ENCODE assay signal across 10 mouse cellular contexts in the genomic region with DNA sequence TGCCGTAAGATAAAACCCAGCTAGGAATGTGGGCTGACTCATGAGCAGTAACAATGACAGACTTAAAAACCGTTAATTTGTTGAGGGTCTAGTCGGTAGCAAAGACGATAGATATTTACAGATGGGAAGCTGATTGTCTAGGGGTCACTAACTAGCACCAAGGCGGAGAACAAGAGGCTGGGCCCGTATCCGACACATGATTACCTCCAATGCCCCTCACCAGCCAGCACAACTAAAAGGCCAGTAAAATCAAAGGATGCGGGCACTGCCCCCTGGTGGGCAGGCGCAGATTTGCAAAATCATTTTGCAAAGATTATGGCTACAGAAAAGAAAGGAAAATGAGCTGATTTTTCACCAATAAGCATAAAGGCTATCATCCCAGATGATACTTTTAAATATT.
A peak's percentile ranks its signal among the peaks of the same experiment; 100 is the strongest.
DNase-seq lines count a peak whose midpoint lies in the region; ATAC-seq lines count a peak whose summit lies in the region.
"Had no signal": no experiment of that assay in that cellular context is flagged by ENCODE, and none has a peak within 500 bp of the region (broad histone marks: within the 10 kb centered on the region; RNA-seq: fewer than 3 reads in every experiment).

No protein-coding gene starts in this region.

- H3K4me2 ChIP-seq in kidney, embryonic 14.5 days (replicated peaks; ENCODE audit: low read depth, low read length), result no peak overlapping the region
- H3K4me2 ChIP-seq: embryonic facial prominence, embryonic 13.5 days; limb, embryonic 12.5 days had no signal

- H3K27ac ChIP-seq in kidney, embryonic 14.5 days (ENCODE audit: low read depth, low read length), result no peak overlapping the region
- H3K27ac ChIP-seq: embryonic facial prominence, embryonic 13.5 days; limb, embryonic 12.5 days had no signal

- no peak for ATAC-seq in kidney, embryonic 14.5 days (ENCODE audit: low FRiP score, low TSS enrichment)
- ATAC-seq in granulocyte monocyte progenitor cell, adult 5-6 weeks (replicated peaks; ENCODE audit: poor library complexity, severe bottlenecking), result peak; percentile 55

- WGBS in kidney, embryonic 14.5 days, result 30% methylated on average over 9 of the region's 9 CpGs

- peaks cover 5% of the 10 kb centered on the region; the same call in 1 of the 2 replicates for H3K4me1 ChIP-seq in kidney, embryonic 14.5 days (ENCODE audit: control insufficient read depth, insufficient read depth, low read length)
- H3K4me1 ChIP-seq: embryonic facial prominence, embryonic 13.5 days; limb, embryonic 12.5 days had no signal

- H3K9ac ChIP-seq in kidney, embryonic 14.5 days (ENCODE audit: low read depth, low read length), result no peak overlapping the region
- H3K9ac ChIP-seq: embryonic facial prominence, embryonic 13.5 days; limb, embryonic 12.5 days had no signal

- intact Hi-C loops in left cerebral cortex, postnatal 36 days (cut with DNase I), result loop anchor here (5.0 kb wide), 1 partner anchor 524 kb away; no protein-coding TSS in a partner anchor

- peak; percentile 13 for DNase-seq in kidney, adult 11 months
- DNase-seq in CD4-positive helper T cell, adult 2 months (ENCODE audit: low read depth, low spot score), result peak; percentile 15
- DNase-seq in adrenal gland, adult 18-20 months (ENCODE audit: low spot score in 2 of 2), result peak; percentile 46 to 50
- DNase-seq in left cerebral cortex, postnatal 36 days (ENCODE audit: low spot score in 2 of 2), result peak; percentile 26 to 44
- DNase-seq in retina, embryonic 14.5 days (ENCODE audit: low spot score), result peak; percentile 71
- no peak for DNase-seq in urinary bladder, adult 18-20 months (ENCODE audit: low spot score in 2 of 2)

- no peaks in the 10 kb centered on the region for H3K9me3 ChIP-seq in kidney, embryonic 14.5 days (ENCODE audit: control insufficient read depth, low read length)
- H3K9me3 ChIP-seq: embryonic facial prominence, embryonic 13.5 days; limb, embryonic 12.5 days had no signal

- H3K4me3 ChIP-seq in kidney, embryonic 14.5 days (ENCODE audit: low read length), result no peak overlapping the region
- H3K4me3 ChIP-seq: embryonic facial prominence, embryonic 13.5 days; limb, embryonic 12.5 days had no signal

- H3K36me3 ChIP-seq in kidney, embryonic 14.5 days (ENCODE audit: control insufficient read depth, insufficient read depth, low read length), result no peaks in the 10 kb centered on the region
- H3K36me3 ChIP-seq: embryonic facial prominence, embryonic 13.5 days; limb, embryonic 12.5 days had no signal

- no peaks in the 10 kb centered on the region for H3K27me3 ChIP-seq in kidney, embryonic 14.5 days (ENCODE audit: control insufficient read depth, insufficient read depth, low read length)
- H3K27me3 ChIP-seq: embryonic facial prominence, embryonic 13.5 days; limb, embryonic 12.5 days had no signal

Comparison
In these comparisons a context has a peak if more than half of its experiments do, and no peak if none do; other contexts are left out.
1. DNase-seq: peak in kidney, adult 11 months (single experiment), CD4-positive helper T cell, adult 2 months (single experiment), adrenal gland, adult 18-20 months (2 of 2), left cerebral cortex, postnatal 36 days (2 of 2) and retina, embryonic 14.5 days (single experiment); none in urinary bladder, adult 18-20 months (0 of 2).